Mouse (Mus musculus) 416B (cell line): ENCODE data around the gene Tbx15.

Experiments
- DNase-seq: peaks from one replicate; pipeline ENCODE4 v3.0.0; 2011; ENCODE audit warnings: low read depth

The Tbx15 gene

DNA sequence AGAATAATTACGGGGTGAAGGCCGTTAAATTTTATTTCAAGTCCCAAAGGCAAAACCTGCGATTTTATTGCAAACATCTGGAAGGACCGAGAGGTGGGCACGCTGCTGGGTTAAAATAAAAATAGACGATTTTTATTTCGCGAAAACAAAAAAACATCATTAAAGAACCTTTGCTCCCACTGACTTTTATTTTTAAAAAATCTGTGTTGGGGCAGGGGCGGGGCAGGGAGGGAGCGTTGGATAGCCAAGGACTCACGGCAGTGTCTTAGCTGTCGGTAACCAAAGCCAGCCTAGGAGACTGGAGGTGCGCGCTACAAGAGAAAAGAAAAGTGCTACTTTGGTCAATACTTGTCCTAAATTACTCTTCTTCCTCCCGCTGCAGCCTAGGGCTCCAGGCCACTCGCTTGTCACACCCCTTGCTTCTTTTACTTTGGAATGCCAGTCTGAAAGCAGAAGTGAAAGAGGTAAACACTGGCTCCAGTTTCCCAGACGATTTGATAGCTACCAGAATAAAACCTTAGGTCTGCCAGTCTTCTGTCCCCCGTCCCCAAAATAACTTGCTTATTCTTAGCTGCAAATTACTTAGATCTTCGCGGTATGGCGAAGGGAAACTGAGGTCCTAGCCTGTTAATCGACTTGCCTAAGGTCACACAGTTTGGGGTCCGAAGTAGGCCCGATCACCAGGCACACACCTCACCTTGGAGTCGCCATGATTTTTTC, 8.8 kb downstream of the Tbx15 start:
- DNase-seq: no peak

DNA sequence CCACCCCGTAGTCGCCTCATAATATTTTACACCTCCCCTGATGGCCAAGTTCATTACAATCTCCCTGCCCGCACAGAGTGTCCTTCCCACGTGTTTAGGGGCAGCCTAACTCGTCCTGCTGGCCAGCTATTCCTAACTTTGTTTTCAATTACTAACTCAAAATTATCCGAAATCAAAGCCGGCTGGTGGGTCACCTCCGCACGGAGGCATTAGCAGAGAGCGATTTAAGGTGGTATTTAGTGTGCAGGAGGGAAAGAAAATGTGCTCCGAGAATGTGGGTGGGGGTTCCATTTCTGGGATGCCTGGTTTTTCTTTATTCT, 9.3 kb downstream of the Tbx15 start:
- no peak for DNase-seq

DNA sequence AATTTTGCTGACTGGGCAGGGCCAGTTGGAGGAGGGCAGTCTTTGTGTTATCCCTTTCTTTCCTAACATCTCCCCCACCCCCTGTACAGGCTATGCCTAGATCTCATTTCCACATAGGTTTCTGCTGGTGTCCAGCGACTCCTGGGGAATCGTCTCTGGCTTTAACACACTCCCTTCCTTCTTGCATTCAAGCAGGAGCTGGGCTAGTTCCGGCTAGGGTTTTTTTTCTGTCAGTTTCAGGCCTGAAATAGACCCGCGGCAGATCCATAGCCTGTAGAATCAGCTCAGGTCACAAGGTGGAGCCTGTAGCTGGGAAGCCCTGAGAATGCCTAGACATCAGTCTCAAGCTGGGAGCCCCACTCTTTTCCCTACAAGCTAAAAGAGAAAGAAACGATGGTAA, 9.7 kb downstream of the Tbx15 start:
- DNase-seq: no peak

DNA sequence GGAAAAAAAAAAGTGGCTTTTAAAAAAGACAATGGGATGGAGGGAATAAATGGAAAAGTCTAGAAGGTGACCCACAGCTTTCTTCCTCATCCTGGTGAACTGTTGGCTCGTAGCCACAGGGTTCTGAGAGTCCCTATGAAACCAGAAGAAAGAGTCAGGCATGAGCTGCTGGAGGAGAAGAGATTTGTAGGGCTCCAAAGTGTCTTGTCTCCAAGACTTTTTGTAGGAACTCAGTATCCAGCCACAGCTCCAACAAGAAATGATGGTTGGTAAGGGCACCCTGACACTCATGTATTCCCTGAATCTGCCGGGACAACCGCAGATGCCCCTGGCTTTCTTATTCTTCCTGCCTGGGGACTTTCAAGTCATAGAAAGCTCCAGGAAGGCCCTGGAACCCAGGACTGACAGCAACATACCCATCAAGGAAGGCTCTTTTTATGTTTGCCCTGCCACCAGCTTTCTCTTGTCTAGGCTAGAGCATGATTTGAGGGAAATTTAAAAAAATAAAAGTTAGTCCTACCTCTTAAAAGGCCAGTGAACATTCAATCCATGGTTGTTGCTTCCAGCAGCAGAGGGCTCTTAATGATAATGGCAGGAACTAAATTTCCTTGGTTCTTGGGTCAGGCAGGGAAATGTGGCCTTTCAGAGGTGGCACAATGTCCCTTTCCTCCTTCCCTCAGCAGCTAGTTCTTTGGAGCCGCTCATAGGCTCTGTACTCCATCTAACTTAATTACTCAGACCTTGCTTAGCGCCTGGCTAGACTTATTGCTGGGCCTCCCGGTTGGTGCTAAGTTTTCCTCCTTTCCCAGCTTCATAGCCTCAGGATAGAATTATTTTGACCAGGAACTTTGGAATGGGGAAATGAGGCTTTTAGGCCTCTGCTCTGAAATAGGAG, 11.3 kb downstream of the Tbx15 start:
- DNase-seq: no peak

DNA sequence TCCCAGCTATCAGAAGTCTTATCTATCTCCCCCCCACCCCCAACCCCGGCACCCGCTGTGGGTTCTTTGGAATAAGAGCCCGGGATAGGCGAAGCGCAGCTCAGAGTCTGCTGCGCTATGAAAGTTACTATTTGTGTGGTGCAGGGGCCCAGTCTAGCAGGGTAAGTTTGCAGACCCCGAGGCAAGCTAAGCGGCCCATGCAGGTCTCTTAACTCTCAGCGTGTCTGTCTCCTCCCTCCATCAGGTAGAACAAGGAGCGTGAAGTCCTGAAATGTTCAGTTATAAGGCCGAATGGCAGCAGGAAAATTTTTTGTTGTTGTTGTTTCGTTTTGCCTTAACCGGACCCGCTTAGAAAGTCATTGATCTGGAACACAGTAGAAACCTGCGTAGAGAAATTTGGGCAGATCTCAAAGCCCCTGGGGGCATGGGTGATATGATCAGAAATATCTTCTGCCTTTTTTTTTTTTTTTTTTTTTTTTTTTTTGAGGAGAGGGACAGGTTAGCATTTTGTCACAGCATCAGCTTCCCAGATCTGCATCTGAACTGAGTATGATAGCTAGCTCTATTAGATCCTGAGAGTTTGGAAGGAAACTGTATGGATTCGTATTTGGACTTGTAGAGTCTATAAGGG, 12.4 kb downstream of the Tbx15 start:
- DNase-seq: no peak

DNA sequence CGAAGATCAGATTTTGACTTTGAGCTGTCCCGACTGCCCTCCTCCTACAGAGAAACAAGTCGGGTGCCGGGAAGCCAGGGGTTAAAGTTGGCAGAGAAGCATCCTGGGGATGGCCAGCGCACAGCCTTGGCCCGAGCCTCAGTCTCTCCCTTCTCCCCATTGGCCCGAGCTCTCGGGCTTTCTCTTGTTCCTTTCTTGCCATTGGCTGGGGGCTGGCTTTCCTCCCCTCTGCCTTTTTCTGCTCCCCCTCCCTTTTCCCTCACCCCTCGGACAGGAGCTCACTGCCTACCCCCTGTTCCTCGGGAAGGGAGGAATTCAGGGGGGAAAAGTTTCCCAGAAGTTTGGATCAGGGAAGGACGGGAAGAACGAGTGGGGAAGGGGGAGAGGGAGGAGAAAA, 12.9 kb downstream of the Tbx15 start:
- DNase-seq: no peak

DNA sequence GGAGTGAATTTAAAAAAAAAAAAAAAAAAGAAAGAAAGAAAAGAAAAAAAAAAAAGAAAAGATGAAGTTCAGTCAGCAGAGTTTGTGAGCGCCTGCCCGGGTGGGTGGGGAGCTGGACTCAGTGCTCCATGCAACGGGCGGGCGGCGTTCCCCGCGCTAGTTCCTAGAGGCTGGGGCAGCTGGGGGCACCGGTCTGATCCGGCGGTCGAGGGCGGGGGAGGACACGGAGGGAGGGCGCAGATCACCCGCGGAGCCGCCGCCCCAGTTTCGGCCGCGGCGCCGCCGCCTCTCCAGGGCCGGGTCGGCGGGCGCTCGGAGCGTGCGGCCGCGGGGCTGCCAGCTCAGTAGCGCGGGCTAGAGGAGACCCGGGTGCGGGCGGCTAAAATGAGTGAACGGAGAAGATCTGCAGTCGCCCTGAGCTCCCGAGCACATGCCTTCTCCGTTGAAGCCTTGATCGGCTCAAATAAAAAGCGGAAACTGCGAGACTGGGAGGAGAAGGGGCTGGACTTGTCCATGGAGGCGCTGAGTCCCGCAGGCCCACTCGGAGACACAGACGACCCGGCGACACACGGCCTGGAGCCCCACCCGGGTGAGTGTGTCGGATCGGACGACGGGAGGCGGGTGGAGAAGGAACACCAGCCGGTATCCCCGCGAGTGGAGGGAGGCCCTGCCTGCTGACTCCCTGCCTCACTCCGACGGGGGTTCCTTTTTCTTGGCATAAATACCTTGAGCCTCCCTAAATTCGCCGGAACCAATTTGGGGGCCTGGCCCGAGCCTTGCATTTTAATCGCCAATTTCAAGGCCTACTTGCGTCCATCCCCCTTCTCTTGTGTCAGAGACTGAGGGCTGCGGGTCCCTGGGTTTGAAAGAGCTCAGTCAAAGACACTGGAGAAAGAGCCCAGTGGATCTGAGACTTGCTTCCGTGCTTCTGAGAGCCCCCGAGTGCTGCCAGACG, 13.6 kb downstream of the Tbx15 start:
- no peak for DNase-seq

DNA sequence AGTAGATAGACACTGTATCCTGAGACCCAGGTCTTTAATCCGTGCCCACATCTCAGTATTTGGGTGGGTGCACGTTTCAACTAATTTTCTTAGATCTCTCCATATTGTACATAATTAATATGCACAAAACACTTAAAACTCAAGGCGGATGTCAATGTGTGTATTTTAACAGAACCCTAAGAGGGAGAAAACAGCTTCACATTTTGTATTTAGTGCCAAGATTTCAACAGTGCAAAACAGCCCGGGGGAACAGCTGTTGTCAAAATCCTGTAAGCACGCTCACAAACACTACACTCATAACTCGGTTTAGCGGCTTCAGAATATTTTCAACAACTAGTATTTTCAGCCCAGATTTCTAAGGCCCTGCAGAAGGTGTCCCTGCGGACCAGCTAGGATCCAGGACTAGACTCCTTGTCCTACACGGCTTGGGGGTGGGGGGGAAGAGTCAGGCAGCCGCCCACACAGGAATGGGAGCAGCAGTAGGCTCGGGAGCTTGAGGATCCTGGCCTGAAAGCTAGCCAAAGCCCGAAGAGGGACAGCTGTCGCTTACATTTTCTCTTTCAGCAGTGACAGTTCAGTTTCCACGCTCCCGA, 14.5 kb downstream of the Tbx15 start:
- no peak for DNase-seq

DNA sequence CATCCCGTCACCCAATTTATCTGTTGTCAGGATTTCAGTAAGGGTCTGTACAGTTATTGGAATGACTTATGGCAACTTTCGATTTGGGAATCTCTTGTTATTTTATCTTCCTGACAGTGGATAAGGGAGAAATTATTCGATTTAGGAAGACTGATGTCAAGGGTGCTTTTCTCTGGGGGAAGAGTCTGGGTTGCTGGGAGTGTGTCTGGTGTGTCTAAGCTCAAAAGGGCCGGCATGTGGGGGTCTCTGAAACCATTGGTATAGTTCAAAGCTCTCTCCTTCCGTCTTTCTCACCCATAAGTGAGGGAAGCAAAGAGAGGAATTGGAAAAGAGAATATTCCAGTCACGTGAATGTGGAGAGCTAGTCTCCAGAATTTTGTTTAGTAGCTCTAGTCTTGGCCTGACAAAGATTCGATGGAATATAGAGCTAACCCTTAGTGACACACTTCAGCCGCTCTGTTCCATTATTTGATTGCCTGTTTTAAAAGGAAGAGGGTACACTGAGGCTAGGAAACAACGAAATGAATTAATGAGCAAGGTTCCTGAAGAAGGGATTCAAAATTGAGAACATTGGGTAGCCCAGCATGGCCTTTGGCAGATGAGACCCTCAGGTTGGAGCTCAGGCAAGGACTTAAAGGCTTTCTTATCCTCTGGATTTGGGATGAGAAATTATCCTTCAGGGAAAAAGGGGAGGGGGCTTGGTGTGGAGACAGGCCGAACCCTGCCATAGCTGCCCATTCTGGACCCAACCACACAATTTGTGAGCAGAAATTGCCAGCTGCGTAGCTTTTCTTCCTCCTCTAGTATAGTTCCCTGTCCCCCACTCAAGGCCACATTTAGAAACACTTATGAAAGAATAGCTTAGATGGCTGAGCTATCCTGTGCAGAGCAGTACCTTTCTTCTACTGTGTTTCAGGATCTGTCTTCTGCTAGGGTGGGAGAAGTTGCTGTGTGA, 15.5 kb downstream of the Tbx15 start:
- DNase-seq: no peak

DNA sequence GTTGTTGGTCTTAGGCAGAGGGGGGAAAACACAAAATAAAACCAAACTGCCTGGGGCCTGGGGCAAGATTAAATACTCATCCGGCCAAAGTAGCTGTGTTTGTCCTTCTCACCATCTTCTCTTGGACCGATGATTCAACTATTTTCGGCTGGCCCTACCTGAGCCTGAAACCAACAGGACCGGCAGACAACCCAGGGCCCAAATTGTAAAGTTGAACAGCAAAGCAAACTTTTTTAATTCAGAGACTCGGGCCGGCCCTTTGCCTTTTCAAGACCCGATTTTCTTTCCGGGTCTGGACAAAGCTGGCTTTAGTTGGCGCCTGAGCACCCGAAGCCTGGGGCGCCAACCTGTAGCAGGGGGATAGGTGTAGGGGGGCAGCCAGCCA, 16.2 kb downstream of the Tbx15 start:
- DNase-seq: no peak

DNA sequence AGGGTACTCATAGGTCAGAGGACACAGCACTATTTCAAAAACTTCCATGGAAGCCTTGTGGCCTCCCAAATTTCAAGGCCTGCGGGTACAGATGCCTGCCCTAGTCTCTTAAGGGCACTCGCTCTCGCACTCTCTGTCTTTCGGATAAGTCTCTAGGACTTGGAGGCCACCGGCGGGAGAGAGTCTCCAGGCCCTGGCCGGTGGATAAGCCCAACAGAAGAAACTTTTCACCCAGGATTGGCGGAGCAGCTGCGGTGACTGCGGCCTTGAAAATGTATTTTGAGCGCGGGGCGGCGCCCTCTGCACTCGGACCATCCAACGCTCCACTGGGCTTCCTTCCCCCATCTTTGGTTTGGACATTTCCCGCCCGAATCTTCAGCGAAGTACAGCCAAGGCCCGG, 16.6 kb downstream of the Tbx15 start:
- no peak for DNase-seq

DNA sequence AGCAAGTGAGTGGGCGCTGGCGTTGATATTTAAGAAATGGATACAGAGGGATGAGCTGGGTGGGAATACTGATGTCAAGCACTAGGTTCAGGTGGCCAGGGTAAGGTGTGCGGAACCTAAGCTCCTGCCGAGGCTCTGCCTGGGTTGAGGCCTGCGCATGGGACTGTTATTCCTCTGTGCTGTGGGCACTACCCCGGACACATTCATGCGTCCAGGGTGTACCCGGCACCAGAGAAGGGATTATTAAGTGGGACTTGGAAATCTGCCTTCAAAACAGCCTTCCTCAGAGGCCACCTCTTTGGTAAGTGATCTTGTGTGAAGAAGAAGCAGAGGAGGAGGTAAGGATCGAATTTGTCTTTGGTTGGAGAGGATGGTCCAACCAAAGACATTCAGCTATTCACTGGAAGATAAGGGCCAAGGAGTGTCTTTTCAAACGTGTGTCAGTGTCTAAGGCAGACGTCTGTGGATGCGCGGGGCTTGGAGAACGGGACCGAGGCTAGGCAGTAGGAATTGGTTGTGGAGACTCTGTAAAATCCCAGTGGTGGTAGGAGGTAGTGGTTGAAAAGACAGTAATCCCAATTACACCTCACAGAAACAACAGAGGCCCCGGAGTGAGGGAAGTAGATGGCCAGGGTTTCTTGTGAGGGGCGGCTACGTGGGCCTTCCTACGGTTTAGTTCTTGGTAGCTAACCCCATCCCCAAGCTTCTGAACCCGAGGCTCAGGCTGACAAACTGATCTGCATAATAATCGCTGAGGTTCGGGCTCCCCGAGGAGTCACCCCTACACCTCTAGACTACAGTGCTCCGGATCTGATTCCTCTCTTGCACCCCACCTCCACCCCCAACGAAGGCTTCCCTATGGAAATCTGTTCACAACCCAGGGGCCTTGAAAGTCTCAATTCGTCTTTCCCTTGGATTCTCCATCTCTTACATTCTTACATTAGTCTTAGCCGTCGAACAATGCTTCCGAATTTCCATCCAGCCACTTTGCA, 17.7 kb downstream of the Tbx15 start:
- no peak for DNase-seq

DNA sequence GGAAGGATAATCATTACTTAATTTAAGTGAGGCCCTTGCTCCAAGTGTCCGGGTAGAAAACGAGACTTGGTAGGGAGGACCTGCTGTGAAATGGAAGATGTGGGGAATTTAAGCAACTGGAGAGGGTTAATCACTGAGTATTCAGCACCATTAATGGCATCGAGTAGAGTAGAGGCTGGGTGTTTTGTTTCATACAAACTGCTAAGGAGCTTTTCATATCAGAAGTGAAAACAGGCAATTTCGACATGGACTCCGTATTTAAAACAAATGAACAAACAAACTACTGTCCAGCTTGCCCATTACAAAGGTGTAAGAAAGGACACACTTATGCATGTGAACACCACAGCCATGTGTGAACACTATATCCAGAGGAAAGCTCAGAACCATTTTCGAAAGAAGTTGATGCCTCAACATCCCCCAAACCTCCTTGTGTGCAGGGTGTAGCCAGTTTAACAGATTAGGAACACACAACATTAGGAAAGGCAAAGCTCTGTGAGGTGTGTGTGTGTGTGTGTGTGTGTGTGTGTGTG, 19.6 kb downstream of the Tbx15 start:
- no peak for DNase-seq

DNA sequence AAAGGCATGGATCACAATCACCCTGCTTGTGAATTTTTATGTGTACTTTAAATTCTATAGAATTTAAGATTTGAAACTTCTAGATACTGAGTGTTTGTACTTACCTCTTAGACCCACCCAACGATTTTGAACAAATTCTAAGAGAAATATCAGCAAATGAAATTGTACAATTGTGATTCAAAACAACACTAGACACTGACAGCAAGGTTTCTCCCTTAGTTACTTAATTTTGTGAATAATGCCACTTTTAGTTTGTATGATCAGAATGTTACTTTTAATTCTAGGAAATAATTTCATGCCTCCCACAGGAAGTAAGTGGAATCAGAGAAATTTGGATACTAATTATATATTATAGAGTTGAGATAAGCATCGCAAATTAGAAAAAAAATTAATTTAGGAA, 20.2 kb downstream of the Tbx15 start:
- no peak for DNase-seq

DNA sequence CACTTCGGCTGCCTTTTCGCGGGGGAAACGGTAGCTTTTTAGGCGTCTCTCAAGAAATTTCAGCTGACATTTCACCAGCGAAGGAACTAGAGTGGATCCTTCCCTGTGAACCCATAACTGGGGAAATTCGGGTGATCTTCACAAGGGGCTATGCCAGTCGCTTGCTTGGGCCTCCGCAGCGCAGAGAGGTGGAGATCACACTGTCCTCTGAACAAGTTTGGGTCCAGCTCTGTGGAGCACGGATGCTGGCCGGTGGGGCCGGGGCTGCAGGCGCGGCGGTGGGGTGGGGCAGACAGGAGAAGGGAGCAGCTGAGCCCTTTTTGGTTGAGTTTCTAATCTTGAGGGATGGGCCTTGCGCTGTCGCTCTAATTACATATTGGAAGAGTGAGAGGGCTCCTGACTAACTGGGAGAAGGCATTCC, 21.2 kb downstream of the Tbx15 start:
- DNase-seq: no peak

DNA sequence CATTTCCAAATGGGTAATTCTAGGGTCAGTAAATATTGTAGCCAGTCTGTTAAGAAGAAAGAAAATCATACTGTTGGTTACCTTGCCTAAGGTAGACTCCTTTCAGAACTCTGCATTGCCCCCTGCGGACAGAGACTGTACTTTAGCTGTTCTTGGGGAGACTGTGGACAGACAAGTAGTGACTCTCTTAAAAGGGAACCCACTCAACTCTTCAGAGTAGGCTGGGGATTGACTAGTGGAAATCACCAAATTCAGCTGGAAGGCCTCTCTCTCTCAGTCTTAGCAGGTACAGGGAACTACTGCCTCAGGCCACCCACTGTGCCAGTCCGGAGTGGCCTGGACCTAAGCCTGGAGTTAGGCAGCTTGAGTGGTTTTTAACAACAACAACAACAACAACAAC, 21.8 kb downstream of the Tbx15 start:
- no peak for DNase-seq

DNA sequence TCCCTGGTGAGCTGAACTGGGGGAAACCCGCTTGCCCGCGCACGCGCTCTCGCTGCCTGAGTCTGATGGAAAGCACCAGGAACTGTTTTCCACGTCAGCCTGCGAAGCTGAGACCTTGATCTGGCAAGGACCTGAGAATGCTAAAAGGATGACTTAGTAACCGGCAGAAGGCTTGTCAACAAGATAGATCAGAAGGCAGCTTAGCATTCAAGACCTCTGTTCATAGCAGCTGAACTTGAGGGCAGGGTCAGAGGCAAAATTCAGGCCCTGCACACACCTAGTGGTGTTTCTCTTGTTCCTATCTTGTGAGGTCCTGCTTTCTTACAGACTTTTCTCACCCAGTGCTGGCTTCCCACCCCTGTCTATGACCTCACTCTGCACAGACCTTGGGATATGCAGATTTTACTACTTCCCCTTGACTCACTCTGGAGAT, 23.3 kb downstream of the Tbx15 start:
- DNase-seq: no peak

DNA sequence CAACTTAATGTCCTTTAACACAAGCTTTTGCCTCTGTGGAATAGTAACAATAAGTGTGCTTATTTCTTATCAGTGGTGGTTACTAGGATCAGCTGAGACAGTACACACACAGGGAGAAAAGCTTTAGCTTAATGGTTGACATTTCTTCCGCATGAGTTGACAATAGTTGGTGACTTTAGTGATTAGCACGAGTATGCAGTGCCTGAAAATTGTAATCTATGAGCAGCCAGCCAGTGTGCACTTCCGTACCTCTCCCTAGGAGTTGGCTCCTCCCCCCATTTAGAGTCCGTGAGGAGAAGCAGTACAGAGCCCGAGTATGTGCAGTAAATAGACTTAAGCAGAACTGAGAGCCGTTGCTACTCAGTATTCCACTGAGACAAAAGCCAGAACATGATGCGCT, 24.5 kb downstream of the Tbx15 start:
- no peak for DNase-seq

DNA sequence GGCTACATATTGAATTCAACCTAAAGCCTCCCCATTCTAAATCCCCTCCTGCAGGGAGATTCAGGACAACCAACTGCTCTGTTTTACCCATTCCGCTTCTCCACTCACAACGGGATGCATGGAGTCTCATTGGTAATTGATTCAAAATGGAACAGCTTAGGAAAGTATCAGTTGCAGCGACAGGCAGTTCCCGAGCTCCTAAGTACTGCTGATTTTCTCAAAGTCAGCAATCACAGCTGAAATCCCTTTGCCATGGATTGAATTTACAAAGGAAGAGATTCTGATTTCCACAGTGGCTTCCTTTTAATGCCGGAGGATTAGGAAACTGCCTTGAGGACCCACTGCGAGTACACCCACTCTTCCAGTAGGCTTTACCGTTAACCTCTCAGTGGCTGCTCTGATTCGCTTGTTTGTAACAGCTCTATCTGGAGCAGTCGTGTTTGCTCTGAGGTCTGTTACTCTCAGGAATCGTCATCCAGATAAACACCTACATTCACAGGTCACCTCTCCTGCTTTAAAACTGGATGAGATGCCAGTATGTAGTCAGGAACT, 26.6 kb downstream of the Tbx15 start:
- no peak for DNase-seq
